Mouse (Mus musculus) embryonic fibroblast, embryonic 13.5 days (primary cell): ENCODE measurements around the gene Cast. TPM values are rescaled to one million over a fixed set of nuclear protein-coding genes. Genes with fewer than 3 reads are reported as not detected.

Experiments used
- H3K27ac ChIP-seq: 2 replicates; pipeline ENCODE4 v1.5.1; 2012; ENCODE audit warnings: low read length, control low read depth, inconsistent platforms; ENCODE audit not compliant: insufficient read depth
- H3K4me1 ChIP-seq: 2 replicates; pipeline ENCODE4 v1.6.1; 2011; ENCODE audit warnings: low read length; ENCODE audit not compliant: control insufficient read depth, insufficient read depth
- H3K4me3 ChIP-seq: 2 replicates; pipeline ENCODE4 v1.5.1; 2011; ENCODE audit warnings: mild to moderate bottlenecking, control low read depth, low read length; ENCODE audit not compliant: insufficient read depth
- CTCF ChIP-seq: IDR thresholded peaks from 2 replicates; pipeline ENCODE4 v1.5.1; 2011; ENCODE audit warnings: mild to moderate bottlenecking, control low read depth, low read length, moderate library complexity, borderline replicate concordance; ENCODE audit not compliant: insufficient read depth
- POLR2A ChIP-seq: IDR thresholded peaks from 2 replicates; pipeline ENCODE4 v1.6.1; 2011; ENCODE audit warnings: low read depth, mild to moderate bottlenecking, control low read depth, low read length, moderate library complexity
- polyA plus RNA-seq: library from polyadenylated mRNA; stranded (reverse); fragments of >200 nt; gene quantifications from 2 replicates; pipeline ENCODE4 v1.2.4, GENCODE M21; 2011; ENCODE audit warnings: low read depth; ENCODE audit not compliant: missing spikeins, insufficient read length

Cast gene
- polyA plus RNA-seq, 1 experiment = 136 TPM

DNA sequence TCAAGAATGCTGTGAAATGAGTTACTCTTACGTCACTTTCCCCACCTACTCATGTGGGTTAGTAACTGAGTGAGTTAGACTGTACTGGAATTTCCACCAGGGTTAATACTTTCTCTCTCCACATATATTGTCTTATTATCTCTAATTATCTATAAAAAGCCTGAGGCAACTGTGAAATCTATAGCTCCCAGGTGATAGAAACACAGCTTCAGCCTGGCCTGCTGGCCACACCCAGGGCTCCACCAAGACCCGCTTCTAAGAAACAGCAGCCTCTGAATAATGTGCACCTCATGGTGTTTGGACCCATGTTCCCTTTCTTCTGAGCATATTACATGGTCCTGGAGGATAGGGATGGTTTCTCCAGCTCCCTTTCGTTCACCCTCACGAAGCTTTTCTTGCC, 74.9 kb downstream of the Cast start:
- TF ChIP-seq CTCF (no peak), POLR2A (no peak)
- H3K4me3 ChIP-seq = no peak overlapping the region
- no peak overlapping the region for H3K27ac ChIP-seq
- no peaks in the 10 kb centered on the region for H3K4me1 ChIP-seq

DNA sequence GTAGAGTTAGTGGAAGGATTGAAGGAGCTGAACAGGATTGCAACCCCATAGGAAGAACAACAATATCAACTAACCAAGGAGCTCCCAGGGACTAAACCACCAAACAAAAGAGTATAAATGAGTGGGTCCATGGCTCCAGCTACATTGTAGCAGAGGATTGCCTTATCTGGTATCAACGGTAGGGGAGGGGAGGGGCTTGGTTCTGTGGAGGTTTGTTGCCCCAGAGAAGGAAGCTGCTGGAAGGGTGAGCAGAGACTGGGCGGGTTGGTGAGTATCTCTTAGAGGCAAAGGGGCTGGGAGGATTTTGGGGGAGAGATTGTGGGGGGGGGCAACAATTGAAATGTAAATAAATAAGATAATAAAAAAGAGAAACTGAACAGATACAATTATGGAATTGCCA, 89.6 kb downstream of the Cast start:
- Histone ChIP-seq H3K4me1 (no peaks in the 10 kb centered on the region), H3K27ac (no peak overlapping the region), H3K4me3 (no peak overlapping the region)
- no peak for TF ChIP-seq POLR2A
- no peak for TF ChIP-seq CTCF

- Histone ChIP-seq H3K4me3 (no peak overlapping the region), H3K27ac (no peak overlapping the region), H3K4me1 (no peaks in the 10 kb centered on the region)
- TF ChIP-seq POLR2A = no peak
- no peak for TF ChIP-seq CTCF
These were observed 112.4 kb downstream of the Cast start for GRCm38 (mm10) chr13:74696225-74696624.

DNA sequence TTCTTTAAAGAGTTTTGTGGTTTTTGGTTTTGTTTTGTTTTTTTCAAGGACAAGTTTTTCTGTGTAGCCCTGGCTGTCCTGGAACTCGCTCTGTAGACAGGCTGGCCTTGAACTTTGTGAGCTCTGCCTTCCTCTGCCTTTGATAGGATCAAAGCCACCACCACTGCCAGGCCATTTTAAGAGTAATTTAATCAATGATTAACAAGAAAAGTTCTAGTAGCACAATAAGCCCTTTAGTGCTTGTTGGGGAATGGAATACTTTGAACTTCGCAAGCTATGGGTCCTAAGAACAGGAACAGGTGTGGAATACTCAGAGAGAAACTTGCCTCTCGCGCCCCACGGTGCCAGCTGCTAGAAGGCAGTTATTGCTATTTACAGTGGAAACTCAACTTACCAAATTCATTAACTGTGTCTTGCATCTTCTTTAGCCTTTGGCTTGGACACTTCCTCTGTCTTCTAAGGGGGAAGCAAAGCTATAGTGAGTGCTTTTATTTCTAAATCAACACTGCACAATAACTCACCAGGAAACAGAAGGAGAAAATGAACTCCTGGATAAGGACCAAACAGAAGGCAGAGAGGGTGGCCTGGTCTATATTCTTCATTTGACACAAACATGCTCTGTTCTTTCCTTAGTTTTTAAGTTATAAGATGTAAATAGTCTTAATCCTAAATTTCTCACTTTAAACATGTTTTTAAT, 113.0 kb downstream of the Cast start:
- no peak for TF ChIP-seq POLR2A
- no peak for TF ChIP-seq CTCF
- Histone ChIP-seq H3K4me1 (no peaks in the 10 kb centered on the region), H3K27ac (no peak overlapping the region), H3K4me3 (no peak overlapping the region)

Other genes starting within 250 kb of the Cast start
- gene Erap1, start 169.2 kb downstream of the Cast start, polyA plus RNA-seq = 61.2 and 102 TPM in 2 replicates